Mouse (Mus musculus) cortical plate, adult 2 months (tissue): ENCODE results near the gene Pomt1.

ENCODE experiments used
- CTCF ChIP-seq: fragments of 200-500 bp; IDR thresholded peaks from 2 replicates; pipeline ENCODE4 v1.5.1; 2011; ENCODE audit warnings: mild to moderate bottlenecking, control low read depth, low read length; ENCODE audit not compliant: insufficient read depth; ENCODE audit errors: extremely low read depth
- POLR2A ChIP-seq: fragments of 200-500 bp; IDR thresholded peaks from 2 replicates; pipeline ENCODE4 v1.6.1; 2011; ENCODE audit warnings: mild to moderate bottlenecking, low read length, control low read depth; ENCODE audit not compliant: insufficient read depth; ENCODE audit errors: extremely low read depth

GRCm38 (mm10) chr2:32258887-32259533 lies 22.6 kb downstream of the Pomt1 start:
- no peak for TF ChIP-seq CTCF
- TF ChIP-seq POLR2A = no peak
